Mouse (Mus musculus) liver, embryonic 15.5 days (tissue): ENCODE data around the gene Lrrc4. TPM values are rescaled to one million over a fixed set of nuclear protein-coding genes. Genes with fewer than 3 reads are reported as not detected.

Experiments
- ATAC-seq: fragments of 200-750 bp; cut with Nextera tagmentation; 2 replicates; pipeline ENCODE4 v1.8.0; 2017; ENCODE audit warnings: moderate number of reproducible peaks, mild to moderate bottlenecking, moderate library complexity; ENCODE audit not compliant: insufficient read depth
- H3K27ac ChIP-seq: fragments of 300-500 bp; sonication (generic); replicated peaks from 2 replicates; pipeline ENCODE4 v1.5.1; 2015; ENCODE audit warnings: mild to moderate bottlenecking, inconsistent platforms
- H3K27me3 ChIP-seq: fragments of 300-500 bp; sonication (generic); 2 replicates; pipeline ENCODE4 v1.6.1; 2015; ENCODE audit warnings: mild to moderate bottlenecking, inconsistent platforms
- H3K36me3 ChIP-seq: fragments of 300-500 bp; sonication (generic); replicated peaks from 2 replicates; pipeline ENCODE4 v1.6.1; 2015; ENCODE audit warnings: moderate library complexity, mild to moderate bottlenecking, inconsistent platforms
- H3K4me1 ChIP-seq: fragments of 300-500 bp; sonication (generic); replicated peaks from 2 replicates; pipeline ENCODE4 v1.6.1; 2015; ENCODE audit warnings: inconsistent platforms
- H3K4me2 ChIP-seq: fragments of 300-500 bp; sonication (generic); 2 replicates; pipeline ENCODE4 v1.6.1; 2015; ENCODE audit warnings: moderate library complexity, mild to moderate bottlenecking, inconsistent platforms
- H3K4me3 ChIP-seq: fragments of 300-500 bp; sonication (generic); replicated peaks from 2 replicates; pipeline ENCODE4 v1.5.1; 2015; ENCODE audit warnings: mild to moderate bottlenecking, inconsistent platforms
- H3K9ac ChIP-seq: fragments of 300-500 bp; sonication (generic); 2 replicates; pipeline ENCODE4 v1.6.1; 2015; ENCODE audit warnings: moderate library complexity, mild to moderate bottlenecking, inconsistent platforms
- H3K9me3 ChIP-seq: fragments of 300-500 bp; sonication (generic); replicated peaks from 2 replicates; pipeline ENCODE4 v1.6.1; 2016; ENCODE audit warnings: inconsistent platforms
- WGBS: fragments of 180-500 bp; shearing (Covaris S2); methylation state at CpG from one replicate; pipeline ENCODE4 v1.1.7; 2015; ENCODE audit warnings: mixed read lengths; ENCODE audit not compliant: insufficient replicate concordance; 5-methylcytosine and 5-hydroxymethylcytosine counted together
- polyA plus RNA-seq: library from polyadenylated mRNA; unstranded; fragments of >200 nt; fragmentation: Nextera tagmentation; extraction: Ambion mirVana; gene quantifications from 2 replicates; pipeline ENCODE4 v1.2.1, GENCODE M21; 2015

The Lrrc4 gene
- polyA plus RNA-seq, 1 experiment from 2014 or later: 0.02 TPM

DNA sequence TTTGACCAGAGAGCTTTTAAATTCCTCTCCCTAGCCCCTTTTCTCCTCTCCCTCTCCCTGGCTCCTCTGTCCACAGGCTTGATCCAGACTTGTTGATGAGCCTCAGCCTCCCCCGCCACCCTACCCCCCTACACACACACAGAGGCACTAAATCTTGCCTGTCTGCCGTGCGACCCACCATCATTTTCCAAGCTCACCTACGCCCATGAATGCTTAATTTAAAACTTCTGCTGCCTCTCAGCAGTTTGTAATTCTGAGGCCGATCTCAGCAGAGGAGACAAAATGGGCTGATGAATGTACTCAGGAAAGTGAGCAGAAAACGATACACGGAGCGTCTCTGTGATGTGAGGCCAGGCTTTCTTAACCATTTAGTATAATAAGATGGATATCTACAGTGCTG lies 23.1 kb upstream of the Lrrc4 start:
- 78% methylated on average over 8 of the region's 8 CpGs for WGBS

DNA sequence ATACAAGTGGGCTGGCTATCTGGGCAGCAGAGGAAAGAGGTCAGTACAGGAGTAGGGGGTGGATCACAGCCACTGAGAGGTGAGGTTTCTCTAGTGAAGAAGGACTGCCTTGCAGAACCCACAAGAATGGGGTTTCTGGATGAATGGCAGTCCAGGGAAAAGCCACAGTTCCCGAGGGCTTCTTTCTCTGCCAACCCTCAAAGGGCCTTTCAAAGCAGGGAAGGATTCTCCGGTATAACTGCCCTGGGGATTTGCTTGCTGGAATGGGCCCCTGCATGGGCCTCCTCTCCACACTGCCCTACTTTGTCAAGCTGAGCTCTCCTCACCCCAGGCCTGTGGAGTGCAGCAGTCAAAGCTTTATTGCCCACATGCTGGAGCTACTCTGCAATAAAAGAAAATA lies 22.1 kb upstream of the Lrrc4 start:
- Histone ChIP-seq H3K4me1 (peaks cover 13% of the 10 kb centered on the region), H3K9ac (no peak overlapping the region), H3K27me3 (no peaks in the 10 kb centered on the region), H3K9me3 (no peaks in the 10 kb centered on the region), H3K27ac (no peak overlapping the region), H3K4me3 (no peak overlapping the region), H3K36me3 (no peaks in the 10 kb centered on the region), H3K4me2 (no peak overlapping the region)
- WGBS: 57% methylated on average over 2 of the region's 2 CpGs
- ATAC-seq: no peak

More for the DNA sequence above, 23.1 kb upstream of the Lrrc4 start:
- Histone ChIP-seq H3K27me3 (no peaks in the 10 kb centered on the region), H3K27ac (no peak overlapping the region), H3K4me1 (peaks cover 13% of the 10 kb centered on the region), H3K9me3 (no peaks in the 10 kb centered on the region), H3K4me2 (no peak overlapping the region), H3K9ac (no peak overlapping the region), H3K4me3 (no peak overlapping the region), H3K36me3 (no peaks in the 10 kb centered on the region)
- ATAC-seq: no peak

DNA sequence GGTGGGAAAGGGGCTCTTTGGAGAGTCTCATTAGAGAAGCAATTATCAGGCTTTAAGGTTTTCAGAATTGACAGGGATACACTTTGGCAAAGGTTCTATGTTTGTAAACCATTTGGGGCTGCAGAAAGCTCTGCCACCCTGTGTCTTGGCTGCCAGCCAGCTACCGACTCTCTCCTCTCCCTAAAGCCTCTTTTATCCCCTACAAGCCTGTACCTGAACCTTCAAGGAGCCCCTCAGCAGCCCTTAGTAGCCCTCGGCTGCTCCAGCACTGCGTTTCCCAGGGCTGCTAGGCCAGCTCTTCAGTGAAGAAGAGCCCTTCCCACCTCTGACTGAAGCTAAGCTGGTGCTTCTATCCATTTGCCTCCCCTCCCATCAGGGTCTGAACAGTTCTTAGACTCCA lies 21.6 kb upstream of the Lrrc4 start:
- Histone ChIP-seq H3K9me3 (no peaks in the 10 kb centered on the region), H3K36me3 (no peaks in the 10 kb centered on the region), H3K27ac (no peak overlapping the region), H3K4me1 (peaks cover 13% of the 10 kb centered on the region), H3K27me3 (no peaks in the 10 kb centered on the region), H3K4me2 (no peak overlapping the region), H3K4me3 (no peak overlapping the region), H3K9ac (no peak overlapping the region)
- no peak for ATAC-seq
- 59% methylated on average over 3 of the region's 3 CpGs for WGBS

DNA sequence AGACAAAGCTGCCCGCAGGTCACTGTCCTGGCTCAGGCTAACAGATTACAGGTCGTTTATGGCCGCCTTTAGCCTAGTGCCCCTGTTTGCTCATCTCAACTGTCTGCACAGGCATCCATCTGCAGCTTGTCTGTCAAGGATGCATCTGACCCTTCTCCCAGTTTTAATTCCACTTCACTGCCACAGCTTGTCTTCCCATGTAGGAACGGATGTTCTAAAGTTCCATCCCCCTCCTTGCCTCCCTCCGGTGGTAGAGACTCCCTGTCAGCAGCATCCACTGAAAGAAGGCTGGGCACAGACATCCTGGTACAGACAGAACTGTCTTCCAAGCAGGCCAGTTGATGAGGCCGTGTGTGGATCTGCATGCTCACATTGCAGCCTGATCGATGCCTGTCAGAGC lies 20.8 kb upstream of the Lrrc4 start:
- Histone ChIP-seq H3K4me3 (no peak overlapping the region), H3K9me3 (no peaks in the 10 kb centered on the region), H3K27ac (no peak overlapping the region), H3K9ac (no peak overlapping the region), H3K4me2 (no peak overlapping the region), H3K4me1 (peaks cover 8% of the 10 kb centered on the region), H3K36me3 (no peaks in the 10 kb centered on the region), H3K27me3 (no peaks in the 10 kb centered on the region)
- no peak for ATAC-seq
- 75% methylated on average over 7 of the region's 7 CpGs for WGBS

DNA sequence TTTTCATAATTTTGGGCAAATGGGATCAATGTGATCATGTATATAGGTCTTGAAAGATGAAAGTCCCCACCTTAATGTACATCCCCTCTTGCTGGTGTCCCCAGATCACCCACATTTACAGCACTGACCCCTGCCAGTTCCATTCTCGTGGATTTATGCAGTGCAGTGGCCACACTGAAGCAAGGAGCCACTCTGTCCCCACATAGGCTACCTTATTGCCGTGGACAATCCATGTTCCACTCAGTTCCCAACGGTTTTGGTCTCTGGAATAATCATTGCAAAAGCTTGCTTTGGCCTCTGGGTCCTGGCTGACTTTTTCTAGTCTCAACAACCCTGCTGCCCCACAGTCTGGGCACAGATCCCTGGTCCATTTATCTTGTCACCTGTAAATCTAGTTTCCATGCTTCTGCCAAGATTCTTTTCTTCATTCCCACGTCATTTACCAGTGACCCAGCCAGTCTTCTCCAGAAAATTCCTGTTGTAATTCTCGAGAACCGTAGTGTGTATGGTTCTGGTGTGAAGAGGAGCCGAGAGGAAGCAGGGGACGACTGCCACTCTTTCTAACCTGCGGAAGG lies 18.9 kb upstream of the Lrrc4 start:
- Histone ChIP-seq H3K4me3 (no peak overlapping the region), H3K4me2 (no peak overlapping the region), H3K27ac (no peak overlapping the region), H3K9me3 (no peaks in the 10 kb centered on the region), H3K4me1 (peaks cover under 1% of the 10 kb centered on the region; the same call in 1 of the 2 replicates), H3K9ac (no peak overlapping the region), H3K36me3 (no peaks in the 10 kb centered on the region), H3K27me3 (no peaks in the 10 kb centered on the region)
- ATAC-seq: no peak
- WGBS: 69% methylated on average over 9 of the region's 9 CpGs

DNA sequence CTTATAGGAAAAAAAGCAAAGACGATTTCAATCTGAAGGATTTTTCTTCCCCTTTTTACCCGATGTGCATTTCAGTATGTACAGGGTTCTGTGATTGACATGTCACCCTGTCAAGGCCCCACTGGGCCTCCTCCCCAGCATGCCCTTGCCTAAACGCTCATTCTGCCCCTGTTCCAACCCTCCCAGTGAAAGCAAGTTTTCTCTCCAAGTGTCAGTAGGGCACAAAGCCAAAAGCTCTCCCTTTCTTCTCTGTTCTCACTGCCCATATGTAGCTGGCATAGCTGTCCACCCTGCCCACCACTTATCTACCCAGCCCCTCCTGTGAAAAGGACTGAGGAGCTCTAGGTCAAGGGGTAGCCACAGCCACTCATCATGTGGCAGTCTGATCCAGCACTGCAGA lies 17.8 kb upstream of the Lrrc4 start:
- Histone ChIP-seq H3K4me2 (no peak overlapping the region), H3K4me3 (no peak overlapping the region), H3K27me3 (no peaks in the 10 kb centered on the region), H3K27ac (no peak overlapping the region), H3K36me3 (no peaks in the 10 kb centered on the region), H3K9me3 (no peaks in the 10 kb centered on the region), H3K4me1 (no peaks in the 10 kb centered on the region; the same call in 1 of the 2 replicates), H3K9ac (no peak overlapping the region)
- ATAC-seq: no peak
- WGBS: 18% methylated on average over 3 of the region's 3 CpGs

DNA sequence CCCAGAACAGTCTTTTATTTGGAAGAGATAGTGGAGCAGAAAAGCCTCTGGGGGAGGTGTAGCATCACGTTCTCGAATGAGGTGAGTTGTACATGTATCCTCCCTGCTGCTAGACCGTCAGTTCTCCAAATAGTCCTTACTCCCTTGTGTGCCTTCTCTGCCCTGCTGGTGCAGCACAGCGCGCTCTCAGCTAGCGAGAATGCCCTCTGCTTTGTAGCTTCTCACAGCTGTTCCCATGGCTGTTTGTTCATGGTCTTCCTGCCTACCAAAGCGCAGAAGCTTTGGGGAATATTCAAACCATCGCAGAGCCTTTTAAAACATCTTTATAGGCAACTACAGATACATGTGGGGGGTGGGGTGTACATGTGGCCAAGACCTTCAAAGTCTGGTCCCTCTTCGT lies 17.3 kb upstream of the Lrrc4 start:
- no peaks in the 10 kb centered on the region for H3K9me3 ChIP-seq
- no peak overlapping the region for H3K4me2 ChIP-seq
- H3K27me3 ChIP-seq: no peaks in the 10 kb centered on the region
- WGBS: 63% methylated on average over 9 of the region's 9 CpGs
- ATAC-seq: no peak
- H3K4me1 ChIP-seq: no peaks in the 10 kb centered on the region; the same call in 1 of the 2 replicates
- no peak overlapping the region for H3K4me3 ChIP-seq
- H3K36me3 ChIP-seq: no peaks in the 10 kb centered on the region
- H3K9ac ChIP-seq: no peak overlapping the region
- H3K27ac ChIP-seq: no peak overlapping the region

DNA sequence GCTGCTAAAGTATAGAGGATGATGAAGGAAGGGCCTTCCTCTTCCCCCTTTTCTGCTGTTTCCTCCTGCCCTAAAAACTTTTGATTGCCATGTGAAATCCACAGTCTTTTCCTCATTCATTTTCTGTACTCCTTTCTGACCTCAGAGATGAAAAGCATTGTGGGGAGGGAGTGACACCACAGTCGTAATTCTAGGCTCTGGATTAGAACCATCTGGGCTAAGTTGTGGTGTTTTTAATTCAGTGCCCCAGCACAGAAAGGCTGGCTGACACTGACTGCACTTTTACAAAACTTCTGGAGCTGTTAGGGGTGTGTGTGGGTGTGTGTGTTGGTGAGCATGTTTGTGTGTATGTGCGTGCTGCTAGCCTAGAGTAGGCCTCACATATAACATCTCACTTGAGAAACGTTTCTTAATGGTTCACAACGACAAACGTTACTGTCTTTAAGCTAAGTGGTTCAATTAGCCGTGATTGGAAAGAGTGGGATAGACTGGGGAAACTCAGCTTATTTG lies 16.8 kb upstream of the Lrrc4 start:
- H3K9ac ChIP-seq: no peak overlapping the region
- no peaks in the 10 kb centered on the region for H3K36me3 ChIP-seq
- H3K27ac ChIP-seq: no peak overlapping the region
- ATAC-seq: no peak
- no peaks in the 10 kb centered on the region; the same call in 1 of the 2 replicates for H3K4me1 ChIP-seq
- no peaks in the 10 kb centered on the region for H3K27me3 ChIP-seq
- 65% methylated on average over 6 of the region's 6 CpGs for WGBS
- no peak overlapping the region for H3K4me3 ChIP-seq
- no peaks in the 10 kb centered on the region for H3K9me3 ChIP-seq
- H3K4me2 ChIP-seq: no peak overlapping the region

DNA sequence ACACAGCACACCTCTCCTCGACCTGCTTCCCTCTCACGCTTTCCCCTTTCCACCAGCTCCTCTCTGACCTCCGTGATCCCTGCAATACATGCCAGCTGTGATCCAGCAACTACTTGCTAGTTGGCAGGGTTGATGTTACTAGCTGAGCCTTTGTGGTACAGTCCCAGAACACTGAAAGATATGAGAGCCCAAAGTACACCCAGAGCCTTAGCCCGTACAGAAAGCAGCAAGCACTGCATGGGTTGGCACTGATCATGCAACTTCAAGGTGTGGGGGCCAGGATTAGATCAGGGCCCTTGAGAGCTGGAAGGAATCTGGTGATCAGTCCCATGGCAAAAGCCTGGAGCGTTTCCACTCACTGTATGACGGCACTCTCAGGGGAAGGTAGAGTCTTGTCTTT lies 16.1 kb upstream of the Lrrc4 start:
- H3K4me3 ChIP-seq: no peak overlapping the region
- no peak for ATAC-seq
- no peaks in the 10 kb centered on the region for H3K27me3 ChIP-seq
- H3K36me3 ChIP-seq: no peaks in the 10 kb centered on the region
- no peak overlapping the region for H3K4me2 ChIP-seq
- H3K27ac ChIP-seq: no peak overlapping the region
- no peaks in the 10 kb centered on the region for H3K9me3 ChIP-seq
- H3K4me1 ChIP-seq: no peaks in the 10 kb centered on the region; the same call in 1 of the 2 replicates
- no peak overlapping the region for H3K9ac ChIP-seq
- 71% methylated on average over 6 of the region's 6 CpGs for WGBS

DNA sequence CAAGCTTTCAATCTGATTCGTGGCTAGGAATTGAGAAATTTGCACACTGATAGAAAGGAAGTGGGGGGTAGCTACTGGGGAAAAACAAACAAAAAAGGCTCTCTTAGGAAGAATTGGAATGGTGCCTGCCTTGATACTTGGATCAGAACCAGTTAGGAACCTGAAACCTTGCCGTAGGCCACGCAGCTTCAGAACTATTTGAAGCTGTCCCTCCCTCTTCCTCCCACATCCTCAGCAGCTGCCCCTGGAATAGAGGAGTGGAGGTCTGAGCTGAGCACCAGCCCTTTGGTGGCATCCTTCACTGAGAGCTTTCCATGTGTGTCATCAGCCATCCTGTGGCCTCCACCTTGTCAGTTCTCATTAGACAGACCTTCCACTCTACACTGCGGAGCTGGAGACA lies 14.1 kb upstream of the Lrrc4 start:
- no peak for ATAC-seq
- Histone ChIP-seq H3K27ac (no peak overlapping the region), H3K4me2 (no peak overlapping the region), H3K36me3 (no peaks in the 10 kb centered on the region), H3K9me3 (no peaks in the 10 kb centered on the region), H3K27me3 (no peaks in the 10 kb centered on the region), H3K4me3 (no peak overlapping the region), H3K4me1 (no peaks in the 10 kb centered on the region; the same call in 1 of the 2 replicates), H3K9ac (no peak overlapping the region)
- 70% methylated on average over 4 of the region's 4 CpGs for WGBS

DNA sequence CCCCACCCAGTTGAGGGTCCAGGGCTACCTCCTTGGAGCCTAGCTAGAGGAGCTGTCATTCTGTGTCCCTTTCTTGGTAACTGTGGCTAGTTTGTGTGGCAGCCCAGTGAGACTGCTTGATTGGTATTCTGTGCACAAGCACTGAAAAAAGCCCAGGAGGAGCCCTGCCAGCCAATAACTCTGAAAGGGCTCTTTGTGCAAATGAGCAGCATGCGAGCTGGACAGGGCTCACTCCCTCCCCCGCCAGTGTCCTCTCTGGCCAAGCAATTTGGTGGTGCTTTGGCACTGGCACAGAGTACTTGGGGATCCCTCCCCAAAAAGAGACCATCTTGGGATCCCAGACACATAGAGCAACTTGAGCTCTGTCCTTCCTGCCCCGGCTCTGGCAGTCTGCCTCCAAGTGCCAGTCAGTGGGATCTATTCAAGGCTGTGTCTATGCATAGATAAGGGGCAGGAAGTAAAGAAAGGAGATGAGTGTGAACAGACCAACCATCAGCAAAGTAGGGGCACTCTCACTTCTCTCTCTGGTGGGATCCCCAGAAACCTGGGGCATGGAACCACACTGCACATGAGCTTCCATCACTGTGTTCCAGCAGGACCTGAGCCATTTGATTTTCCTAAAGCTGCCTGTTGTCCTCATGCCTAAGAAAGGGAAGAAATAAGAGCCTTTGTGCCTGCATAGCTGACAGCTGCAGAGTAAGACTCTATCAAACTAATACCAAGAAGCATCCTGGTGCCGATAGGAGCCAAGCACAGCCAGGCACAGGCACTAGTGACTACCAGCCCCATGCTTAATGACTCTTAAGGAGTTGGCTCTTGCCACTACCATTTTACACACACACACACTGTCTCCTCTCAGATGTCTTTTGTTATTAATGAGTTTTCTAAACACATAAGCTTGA lies 11.1 kb upstream of the Lrrc4 start:
- no peak overlapping the region for H3K9ac ChIP-seq
- WGBS: 57% methylated on average over 4 of the region's 4 CpGs
- H3K9me3 ChIP-seq: no peaks in the 10 kb centered on the region
- H3K36me3 ChIP-seq: no peaks in the 10 kb centered on the region
- no peaks in the 10 kb centered on the region for H3K4me1 ChIP-seq
- H3K4me3 ChIP-seq: no peak overlapping the region
- no peak for ATAC-seq
- no peak overlapping the region for H3K4me2 ChIP-seq
- H3K27ac ChIP-seq: no peak overlapping the region
- no peaks in the 10 kb centered on the region for H3K27me3 ChIP-seq
